Mouse (Mus musculus) forebrain, embryonic 11.5 days (tissue): ENCODE results near the gene Lamtor4. TPM values are rescaled to one million over a fixed set of nuclear protein-coding genes. Genes with fewer than 3 reads are reported as not detected.

Source experiments
- ATAC-seq: fragments of 200-750 bp; cut with Nextera tagmentation; replicated peaks from 2 replicates; pipeline ENCODE4 v1.8.0; 2017; ENCODE audit warnings: moderate TSS enrichment; ENCODE audit not compliant: low FRiP score
- DNase-seq: peaks from one replicate; pipeline ENCODE4 v3.0.0-alpha.2; 2017; ENCODE audit warnings: low spot score
- H3K27ac ChIP-seq: fragments of 300-500 bp; sonication (generic); 2 replicates; pipeline ENCODE4 v1.5.1; 2014; ENCODE audit warnings: low read depth, low read length
- H3K27me3 ChIP-seq: fragments of 300-500 bp; sonication (generic); 2 replicates; pipeline ENCODE4 v1.6.1; 2014; ENCODE audit warnings: mild to moderate bottlenecking, low read length, mixed read lengths; ENCODE audit not compliant: control insufficient read depth, insufficient read depth
- H3K36me3 ChIP-seq: fragments of 300-500 bp; sonication (generic); 2 replicates; pipeline ENCODE4 v1.6.1; 2014; ENCODE audit warnings: mild to moderate bottlenecking, low read length, moderate library complexity, mixed read lengths; ENCODE audit not compliant: control insufficient read depth, insufficient read depth
- H3K4me1 ChIP-seq: fragments of 300-500 bp; sonication (generic); replicated peaks from 2 replicates; pipeline ENCODE4 v1.6.1; 2014; ENCODE audit warnings: low read length, mixed read lengths; ENCODE audit not compliant: control insufficient read depth, insufficient read depth
- H3K4me2 ChIP-seq: fragments of 300-500 bp; sonication (generic); 2 replicates; pipeline ENCODE4 v1.6.1; 2014; ENCODE audit warnings: low read depth, mild to moderate bottlenecking, low read length, moderate library complexity, mixed read lengths; ENCODE audit not compliant: severe bottlenecking
- H3K4me3 ChIP-seq: fragments of 300-500 bp; sonication (generic); 2 replicates; pipeline ENCODE4 v1.5.1; 2014; ENCODE audit warnings: low read depth, low read length
- H3K9ac ChIP-seq: fragments of 300-500 bp; sonication (generic); 2 replicates; pipeline ENCODE4 v1.6.1; 2014; ENCODE audit warnings: low read length
- H3K9me3 ChIP-seq: fragments of 300-500 bp; sonication (generic); 2 replicates; pipeline ENCODE4 v1.6.1; 2016; ENCODE audit warnings: low read length, mixed read lengths; ENCODE audit not compliant: control insufficient read depth
- WGBS: fragments of 180-500 bp; shearing (Covaris S2); extraction: QIAGEN DNeasy Blood & Tissue Kit; methylation state at CpG from one replicate; pipeline ENCODE4 v1.1.7; 2014; 5-methylcytosine and 5-hydroxymethylcytosine counted together
- polyA plus RNA-seq: library from polyadenylated mRNA; unstranded; fragments of >200 nt; fragmentation: Nextera tagmentation; extraction: Ambion mirVana; gene quantifications from 2 replicates; pipeline ENCODE4 v1.2.1, GENCODE M21; 2014

Lamtor4 gene
- polyA plus RNA-seq, 1 experiment from 2014 or later, result 39.9 TPM

DNA sequence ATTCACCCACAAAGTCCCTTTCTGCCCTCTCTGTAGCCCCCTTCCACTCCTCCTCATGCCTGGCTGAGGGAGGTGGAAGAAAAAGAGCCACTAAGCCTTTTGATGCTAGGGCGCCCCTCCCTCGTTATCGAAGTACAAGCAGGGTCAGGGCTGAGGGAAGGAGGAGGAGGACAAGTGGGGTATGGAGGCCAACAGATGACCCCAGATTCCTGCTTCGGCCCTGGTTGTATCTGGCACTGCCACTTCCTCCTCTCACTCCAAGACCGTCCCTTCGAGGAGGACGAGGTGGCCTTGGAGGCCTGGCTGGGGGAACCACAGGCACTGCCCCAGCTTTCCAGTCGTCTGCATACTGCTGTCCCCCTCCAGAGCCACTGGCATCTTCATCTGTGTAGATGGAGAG, 18.9 kb downstream of the Lamtor4 start:
- H3K4me2 ChIP-seq, result no peak overlapping the region
- H3K9me3 ChIP-seq, result no peaks in the 10 kb centered on the region
- WGBS, result 60% methylated on average over 8 of the region's 8 CpGs
- ATAC-seq (no peak), DNase-seq (no peak)
- H3K4me3 ChIP-seq, result no peak overlapping the region
- H3K27ac ChIP-seq, result no peak overlapping the region
- peaks cover 21% of the 10 kb centered on the region for H3K4me1 ChIP-seq
- H3K36me3 ChIP-seq, result no peaks in the 10 kb centered on the region; the same call in 1 of the 2 replicates
- no peak overlapping the region for H3K9ac ChIP-seq
- no peaks in the 10 kb centered on the region; the same call in 1 of the 2 replicates for H3K27me3 ChIP-seq

- WGBS, result 8% methylated on average over 41 of the region's 41 CpGs
- Histone ChIP-seq H3K4me1 (peaks cover 21% of the 10 kb centered on the region), H3K27me3 (no peaks in the 10 kb centered on the region; the same call in 1 of the 2 replicates), H3K9ac (peak overlapping the region; percentile 53), H3K27ac (no peak overlapping the region), H3K4me3 (peak overlapping the region; percentile 11), H3K36me3 (no peaks in the 10 kb centered on the region; the same call in 1 of the 2 replicates), H3K9me3 (no peaks in the 10 kb centered on the region), H3K4me2 (peak overlapping the region; percentile 55)
- ATAC-seq, result no peak
- DNase-seq, result peak; percentile 64
Measured at GRCm38 (mm10) chr5:138275216-138276050, 20.2 kb downstream of the Lamtor4 start.

- Histone ChIP-seq H3K27me3 (peaks cover 2% of the 10 kb centered on the region; the same call in 1 of the 2 replicates), H3K36me3 (no peaks in the 10 kb centered on the region; the same call in 1 of the 2 replicates)
- ATAC-seq, result no peak
Measured at GRCm38 (mm10) chr5:138277994-138278393, 22.7 kb downstream of the Lamtor4 start.

GRCm38 (mm10) chr5:138279585-138280424, 24.5 kb downstream of the Lamtor4 start, which contains the start of the genes Gm43720, Gpc2 and Stag3:
Gm43720 (minus strand) TSS chr5:138279958.
Gpc2 (minus strand) TSS chr5:138280005.
Stag3 (plus strand) TSS chr5:138280240.
- WGBS, result under 1% methylated on average over 56 of the region's 56 CpGs
- ATAC-seq, result peak; percentile 99

More at GRCm38 (mm10) chr5:138277994-138278393, 22.7 kb downstream of the Lamtor4 start:
- Histone ChIP-seq H3K9me3 (peaks cover 4% of the 10 kb centered on the region; the same call in 1 of the 2 replicates), H3K9ac (no peak overlapping the region), H3K27ac (no peak overlapping the region), H3K4me3 (no peak overlapping the region), H3K4me2 (peak overlapping the region; percentile 58), H3K4me1 (peaks cover 21% of the 10 kb centered on the region)
- 87% methylated on average over 7 of the region's 7 CpGs for WGBS
- no peak for DNase-seq

DNA sequence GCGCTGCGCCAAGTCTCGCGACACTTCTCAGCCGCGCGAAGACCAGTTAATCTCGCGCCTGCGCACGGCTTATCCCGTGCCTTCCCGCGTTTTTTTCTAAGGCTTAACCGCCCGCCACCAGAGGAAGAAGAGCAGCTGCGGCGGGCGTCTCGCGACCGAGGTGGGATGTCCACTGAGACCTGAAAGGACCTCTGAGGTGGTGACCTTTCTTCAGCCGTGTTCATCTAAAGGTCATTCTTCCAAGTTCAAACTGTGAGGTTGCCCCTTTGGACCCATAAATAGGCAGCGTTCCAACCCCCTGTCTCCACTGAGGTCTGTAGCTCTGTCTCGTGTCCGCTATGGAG, 25.1 kb downstream of the Lamtor4 start:
- DNase-seq (no peak), ATAC-seq (no peak)
- peak overlapping the region; percentile 58 for H3K4me2 ChIP-seq
- H3K27ac ChIP-seq, result no peak overlapping the region
- peaks cover 2% of the 10 kb centered on the region; the same call in 1 of the 2 replicates for H3K27me3 ChIP-seq
- WGBS, result 24% methylated on average over 26 of the region's 26 CpGs
- peaks cover 13% of the 10 kb centered on the region for H3K4me1 ChIP-seq
- H3K4me3 ChIP-seq, result peak overlapping the region; percentile 70; the same call in 1 of the 2 replicates
- H3K9me3 ChIP-seq, result peaks cover 4% of the 10 kb centered on the region; the same call in 1 of the 2 replicates
- no peak overlapping the region for H3K9ac ChIP-seq
- H3K36me3 ChIP-seq, result no peaks in the 10 kb centered on the region; the same call in 1 of the 2 replicates

More at GRCm38 (mm10) chr5:138279585-138280424, 24.5 kb downstream of the Lamtor4 start, which contains the start of the genes Gm43720, Gpc2 and Stag3:
- Histone ChIP-seq H3K4me3 (peak within 1 kb of the TSS; percentile 70), H3K9me3 (peaks cover 4% of the 10 kb centered on the region; the same call in 1 of the 2 replicates), H3K4me2 (peak within 1 kb of the TSS; percentile 58), H3K36me3 (no peaks in the 10 kb centered on the region; the same call in 1 of the 2 replicates), H3K4me1 (peaks cover 18% of the 10 kb centered on the region), H3K9ac (peak within 1 kb of the TSS; percentile 80), H3K27ac (0 out of 2 replicates have a peak within 1 kb of the TSS, but pooled peaks have one; percentile 27), H3K27me3 (peaks cover 2% of the 10 kb centered on the region; the same call in 1 of the 2 replicates)
- DNase-seq, result peak; percentile 99

DNA sequence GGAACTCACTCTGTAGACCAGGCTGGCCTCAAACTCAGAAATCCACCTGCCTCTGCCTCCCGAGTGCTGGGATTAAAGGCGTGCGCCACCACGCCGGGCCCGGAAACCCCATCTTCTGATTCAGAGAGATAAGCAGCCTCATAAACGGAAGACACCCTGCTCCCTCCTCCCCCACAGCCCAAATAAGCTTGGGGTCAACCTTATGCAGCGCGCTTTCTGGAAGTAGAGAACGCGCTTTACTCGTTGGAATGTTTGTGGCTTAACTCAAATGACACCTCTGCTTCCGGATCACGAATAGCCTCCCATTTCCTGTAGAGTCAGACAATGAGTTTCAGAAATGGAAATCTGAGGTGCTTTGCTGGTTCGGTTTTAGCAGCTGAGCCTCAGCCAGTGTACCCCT, 25.5 kb downstream of the Lamtor4 start:
- Histone ChIP-seq H3K9ac (no peak overlapping the region), H3K36me3 (no peaks in the 10 kb centered on the region; the same call in 1 of the 2 replicates), H3K4me2 (no peak overlapping the region), H3K9me3 (peaks cover 4% of the 10 kb centered on the region; the same call in 1 of the 2 replicates), H3K4me3 (no peak overlapping the region), H3K27me3 (peaks cover 2% of the 10 kb centered on the region; the same call in 1 of the 2 replicates), H3K4me1 (peaks cover 8% of the 10 kb centered on the region), H3K27ac (no peak overlapping the region)
- WGBS, result 91% methylated on average over 15 of the region's 15 CpGs
- ATAC-seq (no peak), DNase-seq (no peak)

GRCm38 (mm10) chr5:138281798-138282197, 26.5 kb downstream of the Lamtor4 start:
- Histone ChIP-seq H3K9ac (no peak overlapping the region), H3K4me3 (no peak overlapping the region), H3K4me1 (peaks cover 2% of the 10 kb centered on the region; the same call in 1 of the 2 replicates), H3K9me3 (peaks cover 4% of the 10 kb centered on the region; the same call in 1 of the 2 replicates), H3K27me3 (peaks cover 2% of the 10 kb centered on the region; the same call in 1 of the 2 replicates), H3K4me2 (no peak overlapping the region), H3K27ac (no peak overlapping the region), H3K36me3 (no peaks in the 10 kb centered on the region; the same call in 1 of the 2 replicates)
- 83% methylated on average over 2 of the region's 2 CpGs for WGBS
- no peak for ATAC-seq
- no peak for DNase-seq

DNA sequence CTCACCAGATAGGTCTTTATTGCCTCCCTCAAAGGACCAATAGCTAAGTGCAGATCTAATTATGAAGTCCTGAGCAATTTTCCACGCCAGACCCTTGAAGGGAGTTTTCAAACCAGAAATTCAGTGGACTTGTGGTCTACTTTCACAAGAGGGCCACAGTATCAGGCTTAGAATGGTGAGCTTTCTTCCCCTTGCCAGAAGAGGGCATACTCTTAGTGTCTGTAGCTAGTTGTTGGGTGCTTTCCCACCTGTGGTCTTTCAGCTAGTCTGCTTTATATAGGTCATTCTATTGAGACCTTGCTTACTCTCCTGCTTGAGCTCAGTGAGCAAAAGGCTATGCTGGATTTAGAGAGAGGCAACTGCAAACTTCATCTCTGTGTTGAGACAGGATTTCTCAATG, 28.3 kb downstream of the Lamtor4 start:
- WGBS, result 59% methylated on average over 1 of the region's 1 CpGs
- DNase-seq, result no peak
- H3K27me3 ChIP-seq, result peaks cover 2% of the 10 kb centered on the region; the same call in 1 of the 2 replicates
- no peak for ATAC-seq
- H3K9ac ChIP-seq, result no peak overlapping the region
- H3K36me3 ChIP-seq, result no peaks in the 10 kb centered on the region
- no peak overlapping the region for H3K4me3 ChIP-seq
- no peaks in the 10 kb centered on the region; the same call in 1 of the 2 replicates for H3K4me1 ChIP-seq
- H3K4me2 ChIP-seq, result no peak overlapping the region
- H3K27ac ChIP-seq, result no peak overlapping the region
- peaks cover 4% of the 10 kb centered on the region; the same call in 1 of the 2 replicates for H3K9me3 ChIP-seq
